Mouse (Mus musculus) naive thymus-derived CD4-positive, alpha-beta T cell, adult 5 months (primary cell): ENCODE measurements around the gene Olfr555. TPM values are rescaled to one million over a fixed set of nuclear protein-coding genes. Genes with fewer than 3 reads are reported as not detected.

ENCODE experiments used
- polyA plus RNA-seq: library from polyadenylated mRNA; unstranded; fragments of 100-300 nt; shearing (Covaris generic); gene quantifications from one replicate; pipeline ENCODE4 v1.2.1, GENCODE M21; 2017

Gene Olfr555
- polyA plus RNA-seq, result not detected

DNA sequence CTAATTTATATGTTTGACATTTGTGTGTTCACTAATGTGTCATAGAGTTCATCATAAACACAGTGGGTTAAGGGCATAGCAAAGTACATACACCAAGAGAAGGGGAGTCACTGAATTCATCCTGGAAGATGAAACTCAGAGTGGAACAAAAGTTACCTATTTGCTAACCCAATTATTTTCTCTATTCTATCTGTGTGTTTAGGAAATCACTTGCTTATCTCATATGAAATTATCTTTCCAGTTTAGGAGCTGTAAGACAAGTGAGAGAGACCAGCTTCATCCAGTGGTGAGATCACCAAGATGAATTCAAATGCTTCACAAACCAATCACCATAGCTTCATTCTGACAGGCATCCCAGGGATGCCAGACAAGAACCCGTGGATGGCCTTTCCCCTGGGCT, at the start of gene Olfr555:
Gene Olfr555, plus strand, starts transcription at position 301 of the 400 bp plus-strand sequence.

DNA sequence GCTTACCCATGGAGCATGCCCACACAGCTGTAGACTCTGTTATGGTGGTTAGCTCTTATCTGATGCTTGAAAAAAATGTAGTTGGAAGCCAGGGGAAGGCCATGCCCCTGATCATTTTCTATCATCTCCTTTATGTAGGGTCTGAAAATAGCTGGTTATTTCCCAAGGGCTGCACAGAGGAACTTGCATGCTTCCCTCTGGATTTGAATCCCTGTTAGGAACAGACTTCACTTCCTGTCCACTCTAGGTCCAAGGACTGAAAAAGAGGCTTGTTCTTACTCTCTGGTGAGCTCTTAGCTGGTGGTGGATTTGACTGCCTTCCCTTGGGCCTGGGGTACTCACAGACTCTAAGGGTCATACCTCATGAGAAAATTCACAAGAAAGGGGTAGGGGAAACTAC, 40.5 kb upstream of the Olfr555 start, which contains the start of gene Olfr553:
Gene Olfr553, minus strand, starts transcription at position 101 of the 400 bp plus-strand sequence.

DNA sequence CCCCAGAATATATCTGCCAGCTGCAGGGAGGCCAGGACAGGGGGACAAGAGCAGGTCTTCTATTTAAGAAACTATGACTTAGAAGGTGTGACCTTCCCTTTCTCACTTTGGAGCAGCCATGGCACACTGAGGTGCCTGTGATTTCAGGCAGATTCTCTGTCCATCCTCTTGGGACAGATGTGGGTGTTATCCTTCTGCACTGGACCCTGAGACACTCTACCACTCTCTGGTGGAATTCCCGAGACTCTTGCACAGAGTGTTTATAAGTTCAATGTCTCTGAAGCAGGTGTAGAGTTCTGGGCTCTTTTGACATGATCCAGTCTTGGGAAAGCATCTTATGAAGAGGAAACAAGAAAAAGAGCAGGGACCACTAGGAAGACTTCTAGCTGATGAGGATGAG, 20.5 kb upstream of the Olfr555 start, which contains the start of gene Olfr554:
Gene Olfr554, plus strand, starts transcription at position 301 of the 400 bp plus-strand sequence.

DNA sequence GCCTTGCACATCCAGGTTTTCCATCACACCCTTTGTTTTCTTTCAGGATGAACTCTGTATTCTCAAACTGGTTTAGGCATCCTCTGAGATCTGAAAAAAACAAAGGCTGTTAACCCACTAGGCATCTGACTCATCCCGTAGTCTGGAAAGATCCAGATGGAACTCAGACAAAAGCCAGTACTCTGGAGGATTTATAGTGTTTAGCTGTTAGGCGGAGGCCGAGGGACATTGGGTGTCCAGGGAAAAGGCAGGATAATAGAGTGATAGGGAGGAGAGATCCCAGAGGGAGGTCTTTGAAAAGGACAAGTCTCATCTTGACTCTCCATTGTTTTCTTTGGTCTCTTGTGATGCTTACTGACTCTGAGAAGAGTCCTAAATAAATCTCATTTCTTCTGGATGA, 6.0 kb downstream of the Olfr555 start, which contains the start of gene Olfr556:
Gene Olfr556, plus strand, starts transcription at position 301 of the 400 bp plus-strand sequence.

DNA sequence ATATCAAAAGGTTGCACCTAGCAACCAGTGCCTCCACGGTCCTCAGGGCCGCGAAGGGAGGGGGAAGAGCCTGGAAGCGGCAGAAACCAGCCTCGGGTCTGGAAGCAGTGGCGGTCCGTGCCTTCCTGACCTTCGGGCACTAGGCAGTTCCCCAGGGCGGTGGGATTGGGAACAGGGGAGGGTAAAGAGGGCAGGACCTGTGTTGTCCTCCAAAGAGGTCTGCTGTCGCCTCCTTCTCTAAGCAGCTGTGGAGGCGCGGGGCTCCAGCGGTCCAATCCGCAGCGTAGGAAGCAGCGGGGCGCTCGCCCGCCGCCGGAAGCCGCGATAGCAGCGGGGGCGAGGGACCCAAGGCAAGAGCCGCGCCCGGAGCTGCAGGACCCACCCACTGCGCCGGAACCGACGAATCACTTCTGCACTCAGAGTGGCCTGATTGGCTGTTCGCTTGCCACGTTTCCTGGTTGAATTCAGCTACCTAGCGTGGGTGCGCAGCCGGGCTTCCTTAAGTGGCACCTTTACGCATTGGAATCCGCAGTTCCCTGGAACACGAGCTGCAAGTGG, 28.4 kb downstream of the Olfr555 start, which contains the start of gene Trim68:
Gene Trim68, minus strand, starts transcription at position 384 of the 558 bp plus-strand sequence.

DNA sequence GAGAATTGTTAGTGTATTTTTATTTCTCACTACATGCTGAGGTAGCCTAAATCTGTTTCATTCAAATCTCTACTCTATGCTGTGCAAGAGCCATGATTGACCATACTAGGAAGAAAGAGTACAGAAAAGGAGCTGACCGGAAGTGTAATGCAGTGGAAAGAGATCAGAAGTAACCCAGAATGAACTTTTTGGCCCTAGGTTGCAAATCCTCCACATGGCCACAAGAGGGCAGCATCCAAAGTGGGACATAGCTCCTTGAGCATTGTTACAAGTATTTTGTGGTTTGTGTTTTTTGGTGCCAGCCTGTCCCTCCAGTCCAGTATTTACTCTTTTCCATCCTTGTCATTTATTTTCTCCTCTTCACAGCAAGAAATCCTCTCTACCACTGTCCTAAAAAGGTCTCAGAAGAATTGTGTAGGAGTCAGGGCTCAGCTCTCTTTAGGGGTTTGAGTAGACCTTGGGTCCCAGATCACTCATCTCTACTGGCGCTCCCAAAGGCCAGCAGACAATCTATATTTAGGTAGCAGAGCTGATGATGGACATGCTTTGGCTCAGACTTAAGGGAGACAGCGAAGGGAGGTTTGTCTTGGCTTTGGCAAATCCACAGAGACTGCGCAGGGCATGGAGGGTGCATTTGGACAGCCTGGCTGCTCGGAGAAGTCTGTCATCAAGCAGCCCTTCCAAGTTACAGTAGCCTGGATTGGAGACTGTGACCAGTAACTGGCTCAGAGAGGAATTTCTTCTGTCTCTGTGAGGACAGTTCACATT, 36.9 kb downstream of the Olfr555 start, which contains the start of gene Olfr557:
Gene Olfr557, plus strand, starts transcription at position 553 of the 768 bp plus-strand sequence.

DNA sequence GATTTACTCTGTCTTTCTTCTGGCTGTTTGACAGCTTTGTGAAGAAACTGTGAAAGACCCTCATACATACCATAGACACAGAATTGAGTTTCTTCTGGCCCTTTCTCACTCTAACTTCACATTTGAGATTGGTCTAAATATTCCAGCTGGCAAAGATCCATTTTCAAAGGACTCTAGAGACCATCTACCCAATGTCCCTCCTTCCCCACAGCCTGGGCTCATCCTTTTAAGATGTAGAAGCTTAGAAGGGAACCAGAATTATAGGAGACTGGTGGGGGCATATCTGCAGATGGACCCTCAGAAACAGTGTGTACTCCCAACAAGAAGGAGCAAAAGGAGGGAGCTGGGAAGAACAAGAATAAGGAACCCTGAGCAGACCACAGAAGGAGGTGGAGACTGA, 43.3 kb downstream of the Olfr555 start, which contains the start of gene Olfr558:
Gene Olfr558, plus strand, starts transcription at position 301 of the 400 bp plus-strand sequence.

Other genes starting within 250 kb of the Olfr555 start
- gene Rrm1, start 217.1 kb upstream of the Olfr555 start, polyA plus RNA-seq, result 28.8 TPM
- gene Olfr543, start 177.1 kb upstream of the Olfr555 start, polyA plus RNA-seq, result not detected
- 0.14 TPM for gene Olfr544, start 170.5 kb upstream of the Olfr555 start, polyA plus RNA-seq
- gene Olfr545, start 159.2 kb upstream of the Olfr555 start, polyA plus RNA-seq, result not detected
- gene Olfr547, start 124.1 kb upstream of the Olfr555 start, polyA plus RNA-seq, result not detected
- not detected for gene Olfr548-ps1, start 117.9 kb upstream of the Olfr555 start, polyA plus RNA-seq
- not detected for gene Olfr549, start 109.0 kb upstream of the Olfr555 start, polyA plus RNA-seq
- gene Trim21, start 93.3 kb upstream of the Olfr555 start, polyA plus RNA-seq, result 28.9 TPM
- not detected for gene Olfr550, start 87.4 kb upstream of the Olfr555 start, polyA plus RNA-seq
- not detected for gene Olfr551, start 66.9 kb upstream of the Olfr555 start, polyA plus RNA-seq
- gene Olfr552, start 61.1 kb upstream of the Olfr555 start, polyA plus RNA-seq, result not detected
- not detected for gene Olfr553, start 40.6 kb upstream of the Olfr555 start, polyA plus RNA-seq
- 0.30 TPM for gene Olfr554, start 20.4 kb upstream of the Olfr555 start, polyA plus RNA-seq
- gene Olfr556, start 6.1 kb downstream of the Olfr555 start, polyA plus RNA-seq, result not detected
- 10.0 TPM for gene Trim68, start 28.5 kb downstream of the Olfr555 start, polyA plus RNA-seq
- gene Olfr557, start 37.1 kb downstream of the Olfr555 start, polyA plus RNA-seq, result not detected
- gene Olfr558, start 43.4 kb downstream of the Olfr555 start, polyA plus RNA-seq, result not detected
- gene Olfr33, start 60.2 kb downstream of the Olfr555 start, polyA plus RNA-seq, result not detected
- gene Olfr559, start 68.7 kb downstream of the Olfr555 start, polyA plus RNA-seq, result not detected
- not detected for gene Olfr560, start 100.5 kb downstream of the Olfr555 start, polyA plus RNA-seq
- not detected for gene Olfr78, start 100.6 kb downstream of the Olfr555 start, polyA plus RNA-seq
- not detected for gene Olfr561, start 112.4 kb downstream of the Olfr555 start, polyA plus RNA-seq
- gene Olfr564, start 144.7 kb downstream of the Olfr555 start, polyA plus RNA-seq, result not detected
- gene Olfr566, start 199.9 kb downstream of the Olfr555 start, polyA plus RNA-seq, result not detected
- gene Olfr568, start 218.3 kb downstream of the Olfr555 start, polyA plus RNA-seq, result 0.37 TPM
- not detected for gene Olfr569, start 232.1 kb downstream of the Olfr555 start, polyA plus RNA-seq
- gene Olfr570, start 235.8 kb downstream of the Olfr555 start, polyA plus RNA-seq, result not detected